Mouse (Mus musculus): ENCODE measurements at regions not wholly inside any gene's neighbourhood (a gene's known extent, or its start where the extent isn't known, plus 50 kb on each side); places are given as distances from the start of the nearest gene placed in this dataset.

DNA sequence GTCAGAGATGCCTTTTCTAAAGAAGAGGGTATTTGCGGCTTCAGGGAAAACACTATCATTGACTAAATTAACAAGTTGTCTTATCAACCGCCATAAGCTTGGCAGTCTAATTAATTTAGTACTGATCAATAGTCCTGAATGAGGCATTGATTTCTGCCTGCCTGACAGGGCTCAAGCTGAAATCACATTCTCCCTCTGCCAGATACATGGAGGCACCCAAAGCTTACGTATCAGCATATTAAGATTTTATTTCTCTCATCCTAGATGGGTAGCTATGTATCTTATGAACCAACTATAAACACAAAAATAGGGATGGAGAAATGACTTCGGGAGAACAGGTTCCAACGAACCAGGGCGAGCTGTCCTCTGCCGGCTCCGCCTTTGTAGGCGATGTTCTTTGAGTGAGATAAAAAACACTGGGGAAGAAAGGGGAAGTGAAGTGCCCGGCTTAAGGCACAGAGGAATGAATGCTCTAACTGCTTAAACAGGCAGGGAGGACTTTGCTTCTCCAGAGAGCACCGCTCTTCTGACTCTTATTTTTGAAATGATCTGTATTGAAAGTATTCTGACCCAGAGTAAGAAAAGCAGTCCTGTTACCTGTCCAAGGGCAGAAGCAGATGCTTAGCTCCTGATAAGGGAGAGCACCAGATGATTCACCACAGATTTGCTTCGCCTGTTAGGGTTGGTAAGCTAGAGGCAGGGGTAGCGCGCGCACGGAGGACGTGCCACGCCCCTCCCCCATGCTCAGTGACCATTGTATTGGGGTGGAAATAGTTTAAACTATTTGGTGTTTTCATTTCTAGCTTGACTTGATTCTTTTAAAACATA, 78.3 kb upstream of the Otx2 start:
- H3K4me1 ChIP-seq: peaks cover 45% of the 10 kb centered on the region
- H3K9me3 ChIP-seq: no peaks in the 10 kb centered on the region
- peak overlapping the region; percentile 48 for H3K4me2 ChIP-seq (replicated peaks)
- H3K36me3 ChIP-seq: no peaks in the 10 kb centered on the region
- H3K9ac ChIP-seq (replicated peaks): peak overlapping the region; percentile 43
- 4% methylated on average over 18 of the region's 18 CpGs for WGBS
- H3K27me3 ChIP-seq: no peaks in the 10 kb centered on the region; the same call in 1 of the 2 replicates
- peak overlapping the region; percentile 91 for H3K27ac ChIP-seq (replicated peaks)
- ATAC-seq (ENCODE audit: low FRiP score, low read depth): peak; percentile 48; the same call in 1 of the 2 replicates
- H3K4me3 ChIP-seq: peak overlapping the region; percentile 12

- H3K4me3 ChIP-seq: no peak overlapping the region
- H3K9me3 ChIP-seq: no peaks in the 10 kb centered on the region
- WGBS: 5% methylated on average over 6 of the region's 6 CpGs
- peak overlapping the region; percentile 91 for H3K27ac ChIP-seq (replicated peaks)
- H3K9ac ChIP-seq (replicated peaks): 0 out of 2 replicates have a peak overlapping the region, but pooled peaks have one; percentile 15
- H3K27me3 ChIP-seq: no peaks in the 10 kb centered on the region; the same call in 1 of the 2 replicates
- peak overlapping the region; percentile 25 for H3K4me2 ChIP-seq (replicated peaks)
- peak; percentile 61 for ATAC-seq (ENCODE audit: low FRiP score, low read depth)
- H3K4me1 ChIP-seq: peaks cover 45% of the 10 kb centered on the region
- H3K36me3 ChIP-seq: no peaks in the 10 kb centered on the region
Observed at GRCm38 (mm10) chr14:48750994-48751393, 77.4 kb upstream of the Otx2 start.

- H3K27me3 ChIP-seq: no peaks in the 10 kb centered on the region; the same call in 1 of the 2 replicates
- H3K4me1 ChIP-seq: peaks cover 37% of the 10 kb centered on the region
- ATAC-seq (ENCODE audit: low FRiP score, low read depth): no peak
- no peak overlapping the region for H3K27ac ChIP-seq (replicated peaks)
- H3K4me3 ChIP-seq: no peak overlapping the region
- H3K9ac ChIP-seq (replicated peaks): no peak overlapping the region
- no peaks in the 10 kb centered on the region for H3K9me3 ChIP-seq
- WGBS: 94% methylated on average over 12 of the region's 12 CpGs
- no peak overlapping the region for H3K4me2 ChIP-seq (replicated peaks)
- H3K36me3 ChIP-seq: no peaks in the 10 kb centered on the region
Observed at GRCm38 (mm10) chr14:48748976-48749375, 75.4 kb upstream of the Otx2 start.

- H3K4me2 ChIP-seq (replicated peaks): no peak overlapping the region
- no peak for ATAC-seq (ENCODE audit: low FRiP score, low read depth)
- WGBS: 94% methylated on average over 1 of the region's 1 CpGs
- H3K4me3 ChIP-seq: no peak overlapping the region
- no peaks in the 10 kb centered on the region for H3K36me3 ChIP-seq
- H3K9me3 ChIP-seq: no peaks in the 10 kb centered on the region
- H3K27me3 ChIP-seq: peaks cover 8% of the 10 kb centered on the region
- no peak overlapping the region for H3K9ac ChIP-seq (replicated peaks)
- H3K27ac ChIP-seq (replicated peaks): no peak overlapping the region
- peaks cover 26% of the 10 kb centered on the region for H3K4me1 ChIP-seq
Observed at GRCm38 (mm10) chr14:48747936-48748335, 74.3 kb upstream of the Otx2 start.

DNA sequence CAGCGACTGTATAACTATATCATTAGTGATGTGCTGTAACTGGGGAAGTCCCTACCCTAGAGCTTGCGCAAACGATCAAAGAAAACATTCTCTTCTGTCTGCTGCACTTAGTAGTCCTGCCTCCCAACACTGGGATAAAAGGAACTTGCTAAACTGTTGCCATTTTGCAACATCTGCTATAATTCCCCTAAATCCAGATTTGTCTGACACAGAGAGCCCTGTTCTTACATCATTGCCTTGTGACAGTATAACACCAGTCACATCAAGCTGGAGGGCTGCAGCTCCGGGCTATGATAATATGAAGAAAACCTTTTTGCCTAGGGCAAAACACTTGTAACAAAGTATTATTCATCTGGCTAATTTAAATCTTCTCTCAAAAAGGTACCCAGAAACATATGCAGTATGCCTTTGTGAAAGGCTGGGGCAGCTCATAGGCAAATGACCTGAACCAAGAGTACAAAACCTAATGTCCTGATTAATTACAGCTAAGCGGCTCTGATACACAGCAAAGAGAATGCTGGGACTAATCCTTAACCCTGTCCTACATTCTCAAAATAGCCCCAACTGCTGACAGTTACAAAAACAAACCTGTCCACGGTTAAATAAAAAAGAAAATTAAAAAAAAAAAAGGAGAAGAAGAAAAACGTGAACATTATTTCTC, 67.5 kb upstream of the Otx2 start:
- peaks cover 8% of the 10 kb centered on the region for H3K27me3 ChIP-seq
- peak overlapping the region; percentile 74 for H3K27ac ChIP-seq (replicated peaks)
- no peaks in the 10 kb centered on the region for H3K36me3 ChIP-seq
- H3K4me2 ChIP-seq (replicated peaks): peak overlapping the region; percentile 37
- ATAC-seq (ENCODE audit: low FRiP score, low read depth): peak; percentile 79
- H3K9me3 ChIP-seq: no peaks in the 10 kb centered on the region
- peaks cover 51% of the 10 kb centered on the region for H3K4me1 ChIP-seq
- no peak overlapping the region for H3K4me3 ChIP-seq
- 12% methylated on average over 7 of the region's 7 CpGs for WGBS
- H3K9ac ChIP-seq (replicated peaks): no peak overlapping the region

GRCm38 (mm10) chr14:48739121-48739520, 65.5 kb upstream of the Otx2 start:
- Histone ChIP-seq H3K27me3 (peaks cover 8% of the 10 kb centered on the region), H3K4me2 (replicated peaks) (peak overlapping the region; percentile 45)

GRCm38 (mm10) chr14:48738641-48739040, 65.0 kb upstream of the Otx2 start:
- ATAC-seq (ENCODE audit: low FRiP score, low read depth): no peak
- Histone ChIP-seq H3K9ac (replicated peaks) (peak overlapping the region; percentile 46; the same call in 1 of the 2 replicates), H3K27ac (replicated peaks) (peak overlapping the region; percentile 83), H3K9me3 (no peaks in the 10 kb centered on the region), H3K36me3 (no peaks in the 10 kb centered on the region), H3K4me2 (replicated peaks) (peak overlapping the region; percentile 45), H3K4me3 (peak overlapping the region; percentile 17; the same call in 1 of the 2 replicates), H3K4me1 (peaks cover 59% of the 10 kb centered on the region), H3K27me3 (peaks cover 8% of the 10 kb centered on the region)
- 18% methylated on average over 10 of the region's 10 CpGs for WGBS

More at GRCm38 (mm10) chr14:48739121-48739520, 65.5 kb upstream of the Otx2 start:
- H3K9me3 ChIP-seq: no peaks in the 10 kb centered on the region
- H3K4me1 ChIP-seq: peaks cover 59% of the 10 kb centered on the region
- WGBS: 31% methylated on average over 4 of the region's 4 CpGs
- no peak overlapping the region for H3K4me3 ChIP-seq
- ATAC-seq (ENCODE audit: low FRiP score, low read depth): no peak
- peak overlapping the region; percentile 83 for H3K27ac ChIP-seq (replicated peaks)
- no peaks in the 10 kb centered on the region for H3K36me3 ChIP-seq
- H3K9ac ChIP-seq (replicated peaks): peak overlapping the region; percentile 46; the same call in 1 of the 2 replicates

DNA sequence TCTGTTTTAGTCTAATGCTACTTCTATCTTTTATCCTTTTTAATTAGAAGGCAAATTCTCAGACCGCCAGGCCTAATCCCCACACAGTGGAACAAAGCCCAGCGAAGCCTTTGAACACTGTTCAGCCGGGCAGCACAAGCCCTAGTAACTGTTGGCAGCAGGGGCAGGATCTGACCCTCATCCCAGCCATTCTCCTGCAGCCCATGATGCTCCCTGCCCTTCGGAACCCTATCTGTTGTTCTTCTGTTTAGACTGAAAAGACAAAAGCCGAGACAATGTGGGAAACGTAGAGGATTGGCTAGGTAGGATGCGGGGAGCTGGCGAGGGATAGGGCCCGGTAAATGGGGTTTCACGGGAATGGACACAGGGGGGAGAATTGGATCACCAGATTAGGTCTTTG, 64.6 kb upstream of the Otx2 start:
- peak overlapping the region; percentile 83 for H3K27ac ChIP-seq (replicated peaks)
- no peaks in the 10 kb centered on the region for H3K36me3 ChIP-seq
- 12% methylated on average over 10 of the region's 10 CpGs for WGBS
- no peaks in the 10 kb centered on the region for H3K9me3 ChIP-seq
- H3K4me2 ChIP-seq (replicated peaks): peak overlapping the region; percentile 45
- peak; percentile 76 for ATAC-seq (ENCODE audit: low FRiP score, low read depth)
- H3K27me3 ChIP-seq: peaks cover 3% of the 10 kb centered on the region
- peak overlapping the region; percentile 17 for H3K4me3 ChIP-seq
- peak overlapping the region; percentile 31; the same call in 1 of the 2 replicates for H3K9ac ChIP-seq (replicated peaks)
- H3K4me1 ChIP-seq: peaks cover 59% of the 10 kb centered on the region

- no peak for ATAC-seq (ENCODE audit: low FRiP score, low read depth)
- Histone ChIP-seq H3K4me2 (replicated peaks) (peak overlapping the region; percentile 45), H3K27ac (replicated peaks) (peak overlapping the region; percentile 83), H3K27me3 (no peaks in the 10 kb centered on the region; the same call in 1 of the 2 replicates), H3K4me1 (peaks cover 58% of the 10 kb centered on the region), H3K4me3 (no peak overlapping the region), H3K36me3 (no peaks in the 10 kb centered on the region), H3K9me3 (no peaks in the 10 kb centered on the region), H3K9ac (replicated peaks) (peak overlapping the region; percentile 31; the same call in 1 of the 2 replicates)
- WGBS: 20% methylated on average over 14 of the region's 14 CpGs
Observed at GRCm38 (mm10) chr14:48736969-48737860, 63.6 kb upstream of the Otx2 start.

- no peaks in the 10 kb centered on the region; the same call in 1 of the 2 replicates for H3K27me3 ChIP-seq
- H3K27ac ChIP-seq (replicated peaks): peak overlapping the region; percentile 66
- no peak overlapping the region for H3K9ac ChIP-seq (replicated peaks)
- no peaks in the 10 kb centered on the region for H3K36me3 ChIP-seq
- no peak for ATAC-seq (ENCODE audit: low FRiP score, low read depth)
- peaks cover 49% of the 10 kb centered on the region for H3K4me1 ChIP-seq
- H3K4me2 ChIP-seq (replicated peaks): peak overlapping the region; percentile 27
- no peak overlapping the region for H3K4me3 ChIP-seq
- no peaks in the 10 kb centered on the region for H3K9me3 ChIP-seq
- WGBS: 21% methylated on average over 6 of the region's 6 CpGs
Observed at GRCm38 (mm10) chr14:48736211-48736610, 62.6 kb upstream of the Otx2 start.

DNA sequence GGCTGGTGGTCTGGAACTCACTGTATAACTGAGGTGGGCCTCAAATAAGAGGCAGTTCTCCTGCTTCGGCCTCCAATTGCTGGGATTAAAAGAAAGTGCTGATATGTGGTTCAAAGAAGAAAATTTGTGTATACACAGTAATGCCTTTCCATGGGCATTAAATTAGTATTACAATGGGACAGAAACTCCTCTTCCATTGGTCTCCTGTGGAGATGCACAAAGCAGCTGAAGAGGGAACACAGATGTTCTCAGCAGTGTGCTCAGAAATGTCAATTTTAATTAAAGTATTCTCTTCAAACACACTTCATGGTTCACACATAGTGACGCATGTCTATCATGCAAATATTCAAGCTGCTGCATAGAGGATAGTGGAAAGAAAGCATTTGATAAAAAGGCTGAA, 56.4 kb upstream of the Otx2 start:
- no peaks in the 10 kb centered on the region for H3K27me3 ChIP-seq
- no peaks in the 10 kb centered on the region for H3K4me1 ChIP-seq
- no peak for ATAC-seq (ENCODE audit: low FRiP score, low read depth)
- peaks cover 8% of the 10 kb centered on the region; the same call in 1 of the 2 replicates for H3K9me3 ChIP-seq
- H3K27ac ChIP-seq (replicated peaks): no peak overlapping the region
- no peak overlapping the region for H3K9ac ChIP-seq (replicated peaks)
- H3K4me2 ChIP-seq (replicated peaks): no peak overlapping the region
- peaks cover 7% of the 10 kb centered on the region; the same call in 1 of the 2 replicates for H3K36me3 ChIP-seq
- WGBS: 52% methylated on average over 2 of the region's 2 CpGs
- H3K4me3 ChIP-seq: no peak overlapping the region
